Mouse (Mus musculus) MEL (cell line): ENCODE data around the gene Mtmr1. TPM values are rescaled to one million over a fixed set of nuclear protein-coding genes. Genes with fewer than 3 reads are reported as not detected.

ENCODE experiments used
- DNase-seq: peaks from one replicate; pipeline ENCODE4 v3.0.0; 2011; ENCODE audit warnings: low read depth, low spot score
- H3K27ac ChIP-seq: 2 replicates; pipeline ENCODE4 v1.5.1; 2012; ENCODE audit warnings: low read depth, mild to moderate bottlenecking, control low read depth, low read length, moderate library complexity; ENCODE audit not compliant: control insufficient read depth
- H3K27me3 ChIP-seq, 2 experiments: fragments of 150-350 bp in 1 of 2; sonication (generic) in 1 of 2; 2 replicates each; pipeline ENCODE4 v1.6.1; 2012; ENCODE audit warnings: low read length in 2 of 2, mild to moderate bottlenecking in 2 of 2, improper control_type of control experiment in 1 of 2, moderate library complexity in 1 of 2; ENCODE audit not compliant: insufficient read depth in 2 of 2, control insufficient read depth in 1 of 2
- H3K36me3 ChIP-seq, 2 experiments: 2 replicates each; pipeline ENCODE4 v1.6.1; 2012 to 2014; ENCODE audit warnings: low read length in 2 of 2, improper control_type of control experiment in 1 of 2, inconsistent platforms in 1 of 2, mild to moderate bottlenecking in 1 of 2; ENCODE audit not compliant: insufficient read depth in 2 of 2, control insufficient read depth in 1 of 2
- H3K4me1 ChIP-seq, 2 experiments: fragments of 150-350 bp in 1 of 2; sonication (generic) in 1 of 2; 2 replicates each; pipeline ENCODE4 v1.6.1; 2012; ENCODE audit warnings: low read length in 2 of 2, improper control_type of control experiment in 1 of 2, mild to moderate bottlenecking in 1 of 2; ENCODE audit not compliant: insufficient read depth in 2 of 2, control insufficient read depth in 1 of 2
- H3K4me3 ChIP-seq, 2 experiments: fragments of 150-350 bp in 1 of 2; sonication (generic) in 1 of 2; 2 replicates each; pipeline ENCODE4 v1.5.1; 2012; ENCODE audit warnings: low read depth in 2 of 2, low read length in 2 of 2, mild to moderate bottlenecking in 2 of 2, moderate library complexity in 2 of 2, control low read depth in 1 of 2, improper control_type of control experiment in 1 of 2; ENCODE audit not compliant: control insufficient read depth in 1 of 2, insufficient read depth in 1 of 2
- H3K79me2 ChIP-seq: 2 replicates; pipeline ENCODE4 v1.6.1; 2012; ENCODE audit warnings: mild to moderate bottlenecking, low read length, moderate library complexity; ENCODE audit not compliant: control insufficient read depth, poor library complexity, insufficient read depth
- H3K9ac ChIP-seq: 2 replicates; pipeline ENCODE4 v1.6.1; 2012; ENCODE audit warnings: low read depth, mild to moderate bottlenecking, control low read depth, low read length, moderate library complexity; ENCODE audit not compliant: control insufficient read depth, poor library complexity, severe bottlenecking
- H3K9me3 ChIP-seq: fragments of 150-350 bp; sonication (generic); replicated peaks from 2 replicates; pipeline ENCODE4 v1.6.1; 2012; ENCODE audit warnings: mild to moderate bottlenecking, low read length, improper control_type of control experiment, moderate library complexity; ENCODE audit not compliant: insufficient read depth
- CHD2 ChIP-seq: IDR thresholded peaks from 2 replicates; pipeline ENCODE4 v1.6.1; 2011; ENCODE audit warnings: low read length, improper control_type of control experiment
- E2F4 ChIP-seq: IDR thresholded peaks from 2 replicates; pipeline ENCODE4 v1.6.1; 2011; ENCODE audit warnings: low read depth, low read length, improper control_type of control experiment, borderline replicate concordance
- ELF1 ChIP-seq: IDR thresholded peaks from 2 replicates; pipeline ENCODE4 v1.6.1; 2014; ENCODE audit warnings: low read depth, mild to moderate bottlenecking, inconsistent platforms, low read length, improper control_type of control experiment, moderate library complexity
- ETS1 ChIP-seq: IDR thresholded peaks from 2 replicates; pipeline ENCODE4 v1.6.1; 2012; ENCODE audit warnings: low read depth, mild to moderate bottlenecking, inconsistent platforms, low read length, improper control_type of control experiment, moderate library complexity
- GABPA ChIP-seq: IDR thresholded peaks from 2 replicates; pipeline ENCODE4 v1.6.1; 2012; ENCODE audit warnings: low read depth, mild to moderate bottlenecking, inconsistent platforms, low read length, improper control_type of control experiment, moderate library complexity
- KAT2A ChIP-seq: conservative IDR thresholded peaks from 2 replicates; pipeline ENCODE4 v1.6.1; 2012; ENCODE audit warnings: low read depth, low read length, improper control_type of control experiment, inconsistent platforms
- MAX ChIP-seq: IDR thresholded peaks from 2 replicates; pipeline ENCODE4 v1.6.1; 2011; ENCODE audit warnings: low read length, improper control_type of control experiment
- MAZ ChIP-seq: IDR thresholded peaks from 2 replicates; pipeline ENCODE4 v1.6.1; 2012; ENCODE audit warnings: low read depth, mild to moderate bottlenecking, inconsistent platforms, low read length, improper control_type of control experiment
- NELFE ChIP-seq: IDR thresholded peaks from 2 replicates; pipeline ENCODE4 v1.6.1; 2011; ENCODE audit warnings: low read depth, low read length, improper control_type of control experiment
- NRF1 ChIP-seq: IDR thresholded peaks from 2 replicates; pipeline ENCODE4 v1.6.1; 2014; ENCODE audit warnings: low read depth, mild to moderate bottlenecking, inconsistent platforms, low read length, improper control_type of control experiment, moderate library complexity; ENCODE audit not compliant: poor library complexity, insufficient read depth, severe bottlenecking
- POLR2A ChIP-seq, 2 experiments: IDR thresholded peaks; 2 replicates each; pipeline ENCODE4 v1.6.1; 2011 to 2012; ENCODE audit warnings: low read length in 2 of 2, mild to moderate bottlenecking in 2 of 2, control low read depth in 1 of 2, improper control_type of control experiment in 1 of 2, low read depth in 1 of 2, moderate library complexity in 1 of 2; ENCODE audit not compliant: control insufficient read depth in 1 of 2, insufficient read depth in 1 of 2, poor library complexity in 1 of 2
- POLR2AphosphoS2 ChIP-seq: IDR thresholded peaks from 2 replicates; pipeline ENCODE4 v1.6.1; 2011; ENCODE audit warnings: low read length, improper control_type of control experiment
- POLR2AphosphoS5 ChIP-seq: IDR thresholded peaks from 2 replicates; pipeline ENCODE4 v1.6.1; 2012; ENCODE audit warnings: low read depth, borderline replicate concordance, mild to moderate bottlenecking, inconsistent platforms, low read length, moderate library complexity, mixed read lengths
- RAD21 ChIP-seq: IDR thresholded peaks from 2 replicates; pipeline ENCODE4 v1.6.1; 2011; ENCODE audit warnings: mild to moderate bottlenecking, low read depth, low read length, improper control_type of control experiment
- RCOR1 ChIP-seq: IDR thresholded peaks from 2 replicates; pipeline ENCODE4 v1.6.1; 2012; ENCODE audit warnings: low read depth, mild to moderate bottlenecking, inconsistent platforms, low read length, improper control_type of control experiment
- SIN3A ChIP-seq: IDR thresholded peaks from 2 replicates; pipeline ENCODE4 v1.6.1; 2012; ENCODE audit warnings: low read length, improper control_type of control experiment, inconsistent platforms
- SMC3 ChIP-seq: IDR thresholded peaks from 2 replicates; pipeline ENCODE4 v1.6.1; 2011; ENCODE audit warnings: low read depth, low read length, improper control_type of control experiment
- TAL1 ChIP-seq: IDR thresholded peaks from 2 replicates; pipeline ENCODE4 v1.6.1; 2012; ENCODE audit warnings: mild to moderate bottlenecking, inconsistent platforms, low read length, moderate library complexity, mixed read lengths
- TBP ChIP-seq: IDR thresholded peaks from 2 replicates; pipeline ENCODE4 v1.8.0; 2011; ENCODE audit warnings: low read depth, low read length, improper control_type of control experiment
- USF1 ChIP-seq: IDR thresholded peaks from 2 replicates; pipeline ENCODE4 v1.6.1; 2014; ENCODE audit warnings: low read depth, mild to moderate bottlenecking, inconsistent platforms, low read length, improper control_type of control experiment, moderate library complexity
- ZC3H11A ChIP-seq: IDR thresholded peaks from 2 replicates; pipeline ENCODE4 v1.6.1; 2012; ENCODE audit warnings: low read depth, mild to moderate bottlenecking, inconsistent platforms, low read length, improper control_type of control experiment
- ZKSCAN1 ChIP-seq: IDR thresholded peaks from 2 replicates; pipeline ENCODE4 v1.6.1; 2012; ENCODE audit warnings: low read depth, mild to moderate bottlenecking, inconsistent platforms, low read length, improper control_type of control experiment, moderate library complexity
- ZMIZ1 ChIP-seq: IDR thresholded peaks from 2 replicates; pipeline ENCODE4 v1.6.1; 2012; ENCODE audit warnings: low read depth, mild to moderate bottlenecking, inconsistent platforms, low read length, improper control_type of control experiment, moderate library complexity
- ZNF384 ChIP-seq: IDR thresholded peaks from 2 replicates; pipeline ENCODE4 v1.6.1; 2012; ENCODE audit warnings: low read depth, mild to moderate bottlenecking, inconsistent platforms, low read length, improper control_type of control experiment
- polyA plus RNA-seq, 2 experiments: library from polyadenylated mRNA; stranded (reverse) in 1 of 2; unstranded in 1 of 2; fragments of >175 nt in 1 of 2; fragments of >200 nt in 1 of 2; gene quantifications; 2 replicates each; pipeline versions ENCODE4 v1.2.1 to v1.2.4; 2012; ENCODE audit warnings: low replicate concordance in 2 of 2, low read depth in 1 of 2; ENCODE audit not compliant: insufficient read length in 2 of 2, insufficient read depth in 1 of 2, missing spikeins in 1 of 2
- total RNA-seq: library from RNA; depleted of rRNA; stranded (reverse); fragments of 300-350 nt; gene quantifications from 2 replicates; pipeline ENCODE4 v1.2.3, GENCODE M21; 2012

Mtmr1 gene
- total and polyA plus RNA-seq, 3 experiments = 14.8 to 19.4 TPM; not detected in 1

DNA sequence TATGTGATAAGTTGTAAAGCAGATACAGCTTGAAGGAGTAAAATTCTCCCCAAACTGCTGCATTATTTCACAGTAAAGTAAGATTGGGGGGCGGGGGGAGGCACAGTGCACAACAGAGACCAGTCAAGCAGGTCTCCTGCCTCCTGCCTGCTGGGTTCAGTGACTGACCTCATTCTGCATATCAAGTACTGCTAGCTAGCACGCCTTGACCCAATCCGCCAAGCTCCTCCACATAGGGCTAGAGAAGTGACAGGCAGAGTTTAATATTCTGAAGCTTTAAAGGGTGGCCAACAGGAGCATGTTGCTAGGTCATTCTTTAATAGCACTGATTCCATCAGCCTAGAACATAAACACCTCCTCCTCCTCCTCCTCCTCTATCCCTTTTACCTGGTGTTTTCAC lies 48.2 kb downstream of the Mtmr1 start:
- no peaks in the 10 kb centered on the region for H3K36me3 ChIP-seq
- H3K9ac ChIP-seq = no peak overlapping the region
- TF ChIP-seq TAL1 (no peak), ZNF384 (no peak), NRF1 (no peak), MAX (no peak), ETS1 (no peak), ZKSCAN1 (no peak), ZC3H11A (no peak), POLR2A (IDR thresholded peaks at IDR 0.05; ENCODE audit: control insufficient read depth in 1 of 2, insufficient read depth in 1 of 2, low read depth in 1 of 2, low read length in 2 of 2, poor library complexity in 1 of 2) (no peak), SMC3 (no peak)
- no peaks in the 10 kb centered on the region for H3K27me3 ChIP-seq
- H3K4me1 ChIP-seq = no peaks in the 10 kb centered on the region
- H3K79me2 ChIP-seq = no peaks in the 10 kb centered on the region
- no peak for DNase-seq
- H3K4me3 ChIP-seq = no peak overlapping the region
- H3K27ac ChIP-seq = no peak overlapping the region
- H3K9me3 ChIP-seq = no peaks in the 10 kb centered on the region

DNA sequence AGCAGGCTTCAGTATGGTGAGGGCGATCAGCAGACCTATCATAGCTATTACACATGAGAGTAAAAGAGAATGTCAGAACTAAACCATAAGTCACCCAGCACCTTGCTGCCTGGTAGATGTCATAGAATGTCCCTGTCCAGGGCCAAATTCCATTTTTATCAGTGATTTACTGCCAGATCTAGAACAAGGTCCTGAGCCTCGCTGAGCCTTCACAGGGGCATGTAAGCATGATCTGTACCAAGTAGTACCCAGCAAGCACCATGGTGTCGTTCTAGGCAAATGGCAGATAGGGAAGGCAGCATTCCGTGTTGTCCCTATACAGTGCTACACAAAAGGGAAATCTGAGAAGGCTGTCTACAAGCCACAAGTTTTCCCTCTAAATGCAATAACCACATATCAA lies 49.1 kb downstream of the Mtmr1 start:
- Histone ChIP-seq H3K9ac (no peak overlapping the region), H3K27me3 (no peaks in the 10 kb centered on the region), H3K4me1 (no peaks in the 10 kb centered on the region), H3K27ac (no peak overlapping the region), H3K36me3 (no peaks in the 10 kb centered on the region)
- DNase-seq = no peak
- TF ChIP-seq POLR2AphosphoS5 = no peak
- no peak for TF ChIP-seq KAT2A
- no peak for TF ChIP-seq NRF1
- no peak for TF ChIP-seq ZMIZ1
- TF ChIP-seq NELFE = no peak
- no peak for TF ChIP-seq MAX
- TF ChIP-seq GABPA = no peak
- TF ChIP-seq RCOR1 = no peak
- TF ChIP-seq MAZ = no peak
- no peak for TF ChIP-seq ZKSCAN1
- no peak for TF ChIP-seq ELF1
- no peak for TF ChIP-seq ZC3H11A
- TF ChIP-seq TBP = no peak
- TF ChIP-seq POLR2AphosphoS2 = no peak
- TF ChIP-seq USF1 = no peak
- no peak for TF ChIP-seq ZNF384
- TF ChIP-seq SIN3A = no peak
- no peak for TF ChIP-seq E2F4
- no peak for TF ChIP-seq CHD2
- no peak for TF ChIP-seq RAD21
- TF ChIP-seq, all 39 proteins: peak for 0
- Histone ChIP-seq H3K9me3 (no peaks in the 10 kb centered on the region), H3K4me3 (no peak overlapping the region), H3K79me2 (no peaks in the 10 kb centered on the region)
